Mouse (Mus musculus): ENCODE measurements around the gene Txndc16. TPM values are rescaled to one million over a fixed set of nuclear protein-coding genes. Genes with fewer than 3 reads are reported as not detected.

The Txndc16 gene
- polyA plus RNA-seq, 1 experiment from 2014 or later: 18.4 TPM

Other genes starting within 250 kb of the Txndc16 start
- gene Ptger2, start 232.1 kb downstream of the Txndc16 start, polyA plus RNA-seq (2016; fragmentation: Nextera tagmentation; extraction: Ambion mirVana): 0.77 and 0.78 TPM in 2 replicates
- 5.5 and 5.8 TPM in 2 replicates for gene Gpr137c, start 611 bp downstream of the Txndc16 start, polyA plus RNA-seq (2016; fragmentation: Nextera tagmentation; extraction: Ambion mirVana)
- gene Ero1l, start 98.4 kb upstream of the Txndc16 start, polyA plus RNA-seq (2016; fragmentation: Nextera tagmentation; extraction: Ambion mirVana): 33.2 and 34.6 TPM in 2 replicates
- gene Psmc6, start 109.5 kb upstream of the Txndc16 start, polyA plus RNA-seq (2016; fragmentation: Nextera tagmentation; extraction: Ambion mirVana): 185 TPM in 2 replicates
- gene Styx, start 130.8 kb upstream of the Txndc16 start, polyA plus RNA-seq (2016; fragmentation: Nextera tagmentation; extraction: Ambion mirVana): 65.7 and 70.0 TPM in 2 replicates
- 37.8 and 45.0 TPM in 2 replicates for gene Gnpnat1, start 184.6 kb upstream of the Txndc16 start, polyA plus RNA-seq (2016; fragmentation: Nextera tagmentation; extraction: Ambion mirVana)